Mouse (Mus musculus) forebrain, embryonic 16.5 days (tissue): ENCODE results near the gene Eml3. TPM values are rescaled to one million over a fixed set of nuclear protein-coding genes. Genes with fewer than 3 reads are reported as not detected.

ENCODE experiments used
- ATAC-seq: fragments of 200-750 bp; cut with Nextera tagmentation; 2 replicates; pipeline ENCODE4 v1.8.0; 2017; ENCODE audit warnings: mild to moderate bottlenecking, moderate library complexity
- H3K27ac ChIP-seq: fragments of 300-500 bp; sonication (generic); 2 replicates; pipeline ENCODE4 v1.5.1; 2014; ENCODE audit warnings: low read length, control low read depth
- H3K27me3 ChIP-seq: fragments of 300-500 bp; sonication (generic); replicated peaks from 2 replicates; pipeline ENCODE4 v1.6.1; 2014; ENCODE audit warnings: low read length; ENCODE audit not compliant: control insufficient read depth, insufficient read depth
- H3K36me3 ChIP-seq: fragments of 300-500 bp; sonication (generic); 2 replicates; pipeline ENCODE4 v1.6.1; 2014; ENCODE audit not compliant: control insufficient read depth, insufficient read depth
- H3K4me1 ChIP-seq: fragments of 300-500 bp; sonication (generic); replicated peaks from 2 replicates; pipeline ENCODE4 v1.6.1; 2014; ENCODE audit warnings: low read length; ENCODE audit not compliant: control insufficient read depth, insufficient read depth
- H3K4me2 ChIP-seq: fragments of 300-500 bp; sonication (generic); 2 replicates; pipeline ENCODE4 v1.6.1; 2014; ENCODE audit warnings: mild to moderate bottlenecking, low read length, control low read depth
- H3K4me3 ChIP-seq: fragments of 300-500 bp; sonication (generic); replicated peaks from 2 replicates; pipeline ENCODE4 v1.5.1; 2014; ENCODE audit warnings: mild to moderate bottlenecking, low read length, control low read depth
- H3K9ac ChIP-seq: fragments of 300-500 bp; sonication (generic); replicated peaks from 2 replicates; pipeline ENCODE4 v1.6.1; 2014; ENCODE audit warnings: low read depth, low read length, control low read depth
- H3K9me3 ChIP-seq: fragments of 300-500 bp; sonication (generic); 2 replicates; pipeline ENCODE4 v1.6.1; 2016; ENCODE audit warnings: low read length; ENCODE audit not compliant: control insufficient read depth
- WGBS: fragments of 180-500 bp; shearing (Covaris S2); extraction: QIAGEN DNeasy Blood & Tissue Kit; methylation state at CpG from one replicate; pipeline ENCODE4 v1.1.7; 2014; 5-methylcytosine and 5-hydroxymethylcytosine counted together
- polyA plus RNA-seq: library from polyadenylated mRNA; unstranded; fragments of >200 nt; fragmentation: Nextera tagmentation; extraction: Ambion mirVana; gene quantifications from 2 replicates; pipeline ENCODE4 v1.2.1, GENCODE M21; 2015

Gene Eml3
- polyA plus RNA-seq, 1 experiment from 2014 or later = 9.7 TPM

DNA sequence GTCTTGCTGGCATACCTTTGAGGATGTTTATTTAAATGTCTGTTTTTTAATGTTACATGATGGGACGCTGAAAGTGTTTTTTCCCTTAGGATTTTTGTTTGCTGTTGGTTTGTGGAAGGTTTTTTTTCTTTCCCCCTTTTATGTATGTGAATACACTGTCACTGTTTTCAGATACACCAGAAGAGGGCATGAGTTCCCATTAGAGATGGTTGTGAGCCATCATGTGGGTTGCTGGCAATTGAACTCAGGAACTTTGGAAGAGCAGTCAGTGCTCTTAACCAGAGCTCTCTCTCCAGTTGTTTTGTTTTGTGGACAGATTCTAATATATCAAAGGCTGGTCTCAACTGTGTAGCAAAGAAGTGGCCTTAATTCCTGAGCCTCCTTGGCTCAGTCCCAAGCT, 45.3 kb downstream of the Eml3 start:
- H3K4me1 ChIP-seq = no peaks in the 10 kb centered on the region
- ATAC-seq = no peak
- H3K9ac ChIP-seq = no peak overlapping the region
- H3K27ac ChIP-seq = no peak overlapping the region
- H3K9me3 ChIP-seq = no peaks in the 10 kb centered on the region
- H3K27me3 ChIP-seq = no peaks in the 10 kb centered on the region
- peaks cover 65% of the 10 kb centered on the region for H3K36me3 ChIP-seq
- H3K4me2 ChIP-seq = no peak overlapping the region
- no peak overlapping the region for H3K4me3 ChIP-seq
- WGBS = 87% methylated on average over 1 of the region's 1 CpGs

DNA sequence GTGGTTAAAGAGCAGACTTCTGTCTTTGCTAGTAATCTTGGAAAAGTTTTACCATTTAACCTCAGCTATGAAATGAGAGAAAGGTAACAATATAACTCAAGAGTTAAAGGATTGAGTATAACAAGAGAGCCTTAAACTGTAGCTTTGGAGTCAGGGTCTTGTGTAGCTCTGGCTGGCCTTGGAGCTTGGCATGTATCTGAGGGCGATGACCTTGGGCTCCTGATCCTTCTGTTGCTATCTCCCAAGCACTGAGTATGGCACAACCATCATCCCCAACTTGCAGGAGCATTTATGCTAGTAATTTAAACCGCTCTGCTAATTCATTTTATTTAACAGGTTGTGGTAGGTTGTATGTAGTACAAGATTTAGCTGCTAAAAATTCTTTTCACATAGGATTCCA, 46.1 kb downstream of the Eml3 start:
- H3K4me2 ChIP-seq = no peak overlapping the region
- H3K4me1 ChIP-seq = no peaks in the 10 kb centered on the region
- 94% methylated on average over 2 of the region's 2 CpGs for WGBS
- H3K27me3 ChIP-seq = no peaks in the 10 kb centered on the region
- no peak overlapping the region for H3K9ac ChIP-seq
- H3K4me3 ChIP-seq = no peak overlapping the region
- H3K9me3 ChIP-seq = no peaks in the 10 kb centered on the region
- no peak for ATAC-seq
- H3K36me3 ChIP-seq = peaks cover 63% of the 10 kb centered on the region
- no peak overlapping the region for H3K27ac ChIP-seq

- H3K4me1 ChIP-seq = peaks cover 7% of the 10 kb centered on the region
- 43% methylated on average over 3 of the region's 3 CpGs for WGBS
Observed at GRCm38 (mm10) chr19:8976535-8976934, 47.2 kb downstream of the Eml3 start.

DNA sequence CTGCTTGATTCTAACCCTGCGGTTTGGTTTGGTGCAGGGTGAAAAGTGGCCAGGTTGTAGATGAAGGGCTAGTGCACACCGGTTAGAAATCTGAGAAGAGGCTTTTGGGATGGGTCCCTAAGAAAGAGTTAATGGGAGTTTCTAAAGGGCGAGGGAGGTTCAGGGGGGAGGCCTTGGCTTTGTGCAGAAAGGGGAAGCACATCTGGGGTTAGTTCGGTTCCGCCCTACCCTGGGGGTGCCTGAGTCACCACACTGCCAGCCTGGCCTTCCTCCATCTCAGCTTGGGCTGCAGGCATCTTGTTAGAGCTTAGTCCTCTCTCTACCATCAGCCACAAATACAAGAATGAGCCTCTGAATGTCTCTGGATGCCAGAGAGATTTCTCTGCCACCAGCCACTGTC, 51.4 kb downstream of the Eml3 start:
- no peak overlapping the region for H3K9ac ChIP-seq
- no peaks in the 10 kb centered on the region for H3K27me3 ChIP-seq
- peaks cover 18% of the 10 kb centered on the region for H3K36me3 ChIP-seq
- ATAC-seq = no peak
- no peaks in the 10 kb centered on the region for H3K9me3 ChIP-seq
- no peak overlapping the region for H3K4me3 ChIP-seq
- no peak overlapping the region for H3K4me2 ChIP-seq
- WGBS = 56% methylated on average over 5 of the region's 5 CpGs
- H3K4me1 ChIP-seq = peaks cover 30% of the 10 kb centered on the region
- no peak overlapping the region for H3K27ac ChIP-seq

More at GRCm38 (mm10) chr19:8976535-8976934, 47.2 kb downstream of the Eml3 start:
- Histone ChIP-seq H3K4me2 (no peak overlapping the region), H3K27ac (no peak overlapping the region), H3K27me3 (no peaks in the 10 kb centered on the region), H3K4me3 (no peak overlapping the region), H3K36me3 (peaks cover 54% of the 10 kb centered on the region), H3K9me3 (no peaks in the 10 kb centered on the region), H3K9ac (no peak overlapping the region)
- peak; percentile 41; the same call in 1 of the 2 replicates for ATAC-seq

DNA sequence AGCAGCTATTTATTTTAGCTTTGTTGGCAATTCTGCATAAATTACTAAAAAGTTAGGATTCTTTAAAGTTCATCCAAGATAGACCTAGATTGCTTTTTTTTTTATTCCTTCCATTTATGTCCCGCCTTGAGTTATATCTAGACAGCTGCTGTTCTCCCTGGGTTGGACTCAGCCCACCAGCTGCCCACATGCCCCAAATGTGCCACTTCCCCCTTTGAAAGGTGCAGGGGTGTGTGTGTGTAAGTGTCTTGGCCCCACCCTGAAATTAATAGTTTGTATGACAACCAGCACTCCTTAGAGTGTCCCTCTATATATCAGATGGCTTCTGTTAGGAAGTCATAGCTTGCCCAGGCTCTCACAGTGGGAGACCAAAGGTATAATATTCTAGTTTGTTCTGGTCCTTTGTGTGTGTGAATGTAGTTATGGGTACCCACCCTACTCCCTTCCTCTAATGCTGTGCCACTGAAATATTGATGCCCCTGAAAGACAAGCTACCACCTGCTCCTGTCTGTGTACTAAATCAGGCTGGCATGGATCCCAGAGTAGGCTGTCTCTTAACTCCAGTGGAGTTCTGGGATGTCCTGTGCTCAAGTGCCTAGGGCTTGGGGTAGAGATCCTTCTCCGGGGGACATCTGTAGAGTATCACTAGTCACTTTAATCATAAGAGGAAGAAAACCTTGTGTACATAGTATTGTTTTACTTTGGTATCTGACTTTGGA, 52.3 kb downstream of the Eml3 start:
- peak; percentile 19; the same call in 1 of the 2 replicates for ATAC-seq
- Histone ChIP-seq H3K27me3 (no peaks in the 10 kb centered on the region), H3K4me1 (peaks cover 30% of the 10 kb centered on the region)

GRCm38 (mm10) chr19:8982303-8983149, 53.2 kb downstream of the Eml3 start:
- H3K27ac ChIP-seq = no peak overlapping the region
- no peak overlapping the region for H3K4me3 ChIP-seq
- WGBS = 57% methylated on average over 5 of the region's 5 CpGs
- ATAC-seq = no peak
- H3K27me3 ChIP-seq = no peaks in the 10 kb centered on the region
- peaks cover 30% of the 10 kb centered on the region for H3K4me1 ChIP-seq
- peaks cover 13% of the 10 kb centered on the region for H3K36me3 ChIP-seq
- no peak overlapping the region for H3K4me2 ChIP-seq
- no peaks in the 10 kb centered on the region for H3K9me3 ChIP-seq
- no peak overlapping the region for H3K9ac ChIP-seq

More for the DNA sequence above, 52.3 kb downstream of the Eml3 start:
- Histone ChIP-seq H3K36me3 (peaks cover 18% of the 10 kb centered on the region), H3K27ac (no peak overlapping the region), H3K9ac (no peak overlapping the region), H3K4me2 (no peak overlapping the region), H3K4me3 (no peak overlapping the region), H3K9me3 (no peaks in the 10 kb centered on the region)
- WGBS = 68% methylated on average over 2 of the region's 2 CpGs

- Histone ChIP-seq H3K4me1 (peaks cover 30% of the 10 kb centered on the region), H3K9ac (no peak overlapping the region), H3K9me3 (no peaks in the 10 kb centered on the region), H3K36me3 (peaks cover 9% of the 10 kb centered on the region), H3K27ac (no peak overlapping the region), H3K4me2 (no peak overlapping the region), H3K4me3 (no peak overlapping the region), H3K27me3 (0 out of 2 replicates have a peak, but pooled peaks cover 5% of the 10 kb centered on the region)
- no peak for ATAC-seq
- 61% methylated on average over 4 of the region's 4 CpGs for WGBS
Observed at GRCm38 (mm10) chr19:8983150-8983650, 53.8 kb downstream of the Eml3 start.

GRCm38 (mm10) chr19:8984255-8984868, 55.0 kb downstream of the Eml3 start:
- ATAC-seq = peak; percentile 79
- Histone ChIP-seq H3K4me3 (no peak overlapping the region), H3K4me1 (peaks cover 38% of the 10 kb centered on the region), H3K27ac (peak overlapping the region; percentile 42; the same call in 1 of the 2 replicates), H3K36me3 (no peaks in the 10 kb centered on the region; the same call in 1 of the 2 replicates), H3K9ac (no peak overlapping the region), H3K27me3 (peaks cover 9% of the 10 kb centered on the region; the same call in 1 of the 2 replicates), H3K4me2 (peak overlapping the region; percentile 29), H3K9me3 (no peaks in the 10 kb centered on the region)
- WGBS = 1% methylated on average over 7 of the region's 7 CpGs

DNA sequence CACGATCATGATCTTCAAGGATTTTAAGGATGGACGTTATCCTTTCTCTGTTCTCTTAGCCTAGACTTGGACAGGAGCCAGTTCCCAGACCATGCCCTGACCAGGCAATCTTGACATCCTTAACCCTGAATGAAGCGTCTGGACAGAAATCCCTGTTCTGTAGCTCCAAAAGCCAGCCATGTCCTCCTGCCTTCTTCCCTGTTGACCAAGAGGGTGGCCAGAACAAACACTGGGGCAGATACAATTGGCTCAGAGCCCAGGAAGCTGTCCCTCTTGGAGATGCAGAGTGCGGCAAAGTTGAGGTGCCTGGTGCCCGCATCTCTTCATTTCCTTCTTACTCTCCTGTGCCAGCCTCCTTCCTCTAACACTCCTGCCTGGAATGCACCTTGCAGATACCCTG, 56.5 kb downstream of the Eml3 start:
- no peak for ATAC-seq
- 59% methylated on average over 5 of the region's 5 CpGs for WGBS
- peaks cover 48% of the 10 kb centered on the region for H3K4me1 ChIP-seq

More for the DNA sequence above, 56.5 kb downstream of the Eml3 start:
- Histone ChIP-seq H3K27me3 (peaks cover 14% of the 10 kb centered on the region), H3K36me3 (no peaks in the 10 kb centered on the region; the same call in 1 of the 2 replicates), H3K9me3 (no peaks in the 10 kb centered on the region), H3K9ac (no peak overlapping the region), H3K4me2 (no peak overlapping the region), H3K4me3 (no peak overlapping the region), H3K27ac (no peak overlapping the region)
